Mouse (Mus musculus) cerebellum, adult 2 months (tissue): ENCODE measurements around the gene Apobec2.

Source experiments
- CTCF ChIP-seq: fragments of 200-500 bp; IDR thresholded peaks from 2 replicates; pipeline ENCODE4 v1.5.1; 2011; ENCODE audit warnings: low read depth, mild to moderate bottlenecking, control low read depth, low read length, moderate library complexity, borderline replicate concordance; ENCODE audit not compliant: insufficient read depth
- POLR2A ChIP-seq: fragments of 200-500 bp; IDR thresholded peaks from 2 replicates; pipeline ENCODE4 v1.6.1; 2011; ENCODE audit warnings: low read length, control low read depth, borderline replicate concordance; ENCODE audit not compliant: insufficient read depth

- no peak for TF ChIP-seq CTCF
- no peak for TF ChIP-seq POLR2A
Observed at GRCm38 (mm10) chr17:48453489-48453888, 20.8 kb upstream of the Apobec2 start.
